Mouse (Mus musculus) frontal cortex, postnatal 36 days (tissue): ENCODE data around the gene Gm10337.
A peak's percentile ranks its signal among the peaks of the same experiment; 100 is the strongest.

Experiments
- DNase-seq, 2 experiments: peaks; one replicate each; pipeline ENCODE4 v3.0.0; 2022; ENCODE audit warnings: low spot score in 2 of 2

Gm10337 gene

DNA sequence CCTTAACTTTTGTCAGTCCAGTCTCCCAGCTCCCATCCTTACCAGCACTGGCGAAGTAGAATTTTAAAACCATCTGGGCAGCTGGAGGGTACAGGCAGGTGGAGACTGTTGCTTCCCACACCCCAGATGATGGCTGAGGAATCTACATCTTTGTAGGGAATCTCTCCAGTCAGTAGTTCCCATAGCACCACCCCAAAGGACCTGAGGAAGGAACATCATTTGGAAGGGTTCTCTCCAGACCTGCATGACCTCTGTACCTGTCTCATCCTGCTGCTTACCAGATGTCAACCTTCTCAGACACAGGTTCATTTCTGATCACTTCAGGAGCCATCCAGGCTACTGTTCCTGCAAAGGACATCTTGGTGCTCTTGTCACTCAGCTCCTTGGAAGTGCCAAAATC is at the start of gene Gm10337:
Gene Gm10337, plus strand, starts transcription at position 276 of the 400 bp plus-strand sequence.
- no peak for DNase-seq

DNA sequence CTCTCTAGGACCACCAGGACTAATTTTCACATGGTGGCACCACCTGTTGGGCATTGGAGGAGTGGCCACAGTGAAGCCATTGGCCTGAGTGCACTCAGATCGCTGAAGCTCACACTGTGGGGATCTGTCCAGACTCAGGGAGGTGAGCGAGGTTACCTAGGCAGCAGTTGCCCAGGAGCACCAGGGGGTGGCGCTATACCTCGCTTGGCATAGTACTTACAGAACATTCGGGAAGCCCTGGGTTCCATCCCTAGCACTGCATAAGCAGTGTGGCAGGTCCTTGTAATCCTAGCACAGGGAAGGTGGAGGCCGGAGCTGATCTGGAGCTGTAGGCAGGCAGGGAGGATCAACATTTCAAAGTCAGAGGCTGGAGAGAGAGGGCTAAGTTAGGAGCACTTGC is 47.5 kb upstream of the Gm10337 start:
- DNase-seq, result no peak

DNA sequence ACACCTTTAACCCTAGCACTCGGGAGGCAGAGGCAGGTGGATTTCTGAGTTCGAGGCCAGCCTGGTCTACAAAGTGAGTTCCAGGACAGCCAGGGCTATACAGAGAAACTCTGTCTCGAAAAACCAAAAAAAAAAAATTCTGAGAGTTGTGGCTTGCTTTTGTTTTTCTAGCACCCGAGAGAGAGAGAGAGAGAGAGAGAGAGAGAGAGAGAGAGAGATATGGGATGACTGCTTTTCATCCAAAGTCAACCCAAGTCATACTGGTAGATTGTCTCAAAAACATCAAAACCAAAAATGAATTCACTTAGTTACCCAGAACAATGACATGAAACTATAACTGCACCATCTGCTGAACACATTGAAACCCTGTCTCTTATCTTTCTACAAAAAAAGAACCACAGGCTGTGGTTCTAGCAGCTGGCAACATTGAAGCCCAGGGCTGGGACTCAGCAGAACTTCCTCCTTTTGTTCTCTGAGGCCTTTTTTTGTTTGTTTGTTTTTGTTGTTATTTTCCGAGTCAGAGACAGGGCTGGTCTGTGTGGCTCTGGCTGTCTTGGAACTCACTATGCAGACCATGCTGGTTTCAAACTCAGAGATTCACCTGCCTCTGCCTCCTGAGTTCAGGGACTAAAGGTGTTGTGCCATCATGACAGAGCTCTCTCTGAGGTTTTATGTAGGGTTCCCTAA is 45.3 kb upstream of the Gm10337 start:
- no peak for DNase-seq

DNA sequence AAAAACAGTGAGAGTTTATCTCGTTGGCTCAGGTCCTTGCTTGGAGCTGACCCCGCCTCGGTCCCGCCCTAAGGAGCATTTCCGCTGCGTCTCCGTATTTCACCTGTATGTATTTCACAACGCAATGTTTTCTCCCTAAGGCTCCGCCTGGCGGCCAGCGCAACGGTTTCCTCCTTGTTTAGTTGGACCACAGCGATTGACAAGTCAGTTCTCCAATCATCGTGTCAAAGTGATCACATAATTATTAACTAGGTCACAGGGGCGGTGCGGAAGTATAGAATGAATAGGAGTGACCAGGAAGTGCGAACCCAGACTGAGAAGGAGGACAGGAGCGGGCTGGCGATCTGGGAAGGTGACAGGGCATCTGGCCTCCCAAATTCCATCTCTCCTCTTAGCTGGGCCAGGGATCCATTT is 44.6 kb upstream of the Gm10337 start, which contains the start of gene Prr13:
Gene Prr13, plus strand, starts transcription at position 125 of the 414 bp plus-strand sequence.
- DNase-seq, result peak; percentile 87 to 94

DNA sequence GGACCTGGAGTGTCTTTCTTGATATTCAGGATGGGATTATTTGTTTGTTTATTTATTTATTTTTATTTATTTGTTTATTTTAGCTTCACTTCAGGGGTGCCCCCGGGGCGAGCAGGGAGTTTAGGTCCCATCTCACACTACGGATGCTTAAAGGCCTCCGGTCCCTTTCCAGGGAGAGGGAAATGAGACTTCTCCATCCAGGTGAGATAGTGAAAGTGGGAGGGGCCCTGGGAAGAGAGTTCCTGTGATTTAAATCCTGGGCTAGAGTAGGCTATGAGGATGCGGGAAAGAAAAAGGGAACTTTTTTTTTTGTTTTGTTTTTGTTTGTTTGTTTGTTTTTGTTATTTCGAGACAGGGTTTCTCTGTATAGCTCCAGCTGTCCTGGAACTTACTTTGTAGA is 44.1 kb upstream of the Gm10337 start:
- DNase-seq, result no peak

DNA sequence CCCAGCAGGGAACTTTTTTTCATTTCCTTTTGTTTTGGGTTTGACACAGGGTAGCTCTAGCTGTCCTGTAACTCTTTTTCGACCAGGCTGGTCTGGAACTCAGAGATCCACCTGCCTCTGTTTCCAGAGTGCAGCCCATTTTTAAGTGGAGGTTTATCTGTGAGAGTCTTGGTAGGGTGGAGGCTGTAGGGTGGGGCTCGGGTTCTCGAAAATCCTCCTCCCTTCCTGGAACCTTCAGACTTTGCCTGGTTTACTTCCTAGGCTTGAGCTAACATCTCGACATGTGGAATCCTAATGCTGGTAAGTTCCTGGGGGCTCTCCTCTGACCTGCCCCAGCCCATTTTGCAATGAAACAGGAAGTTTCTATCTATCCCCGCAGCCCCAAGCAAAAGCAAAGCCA is 43.7 kb upstream of the Gm10337 start:
- DNase-seq, result no peak

DNA sequence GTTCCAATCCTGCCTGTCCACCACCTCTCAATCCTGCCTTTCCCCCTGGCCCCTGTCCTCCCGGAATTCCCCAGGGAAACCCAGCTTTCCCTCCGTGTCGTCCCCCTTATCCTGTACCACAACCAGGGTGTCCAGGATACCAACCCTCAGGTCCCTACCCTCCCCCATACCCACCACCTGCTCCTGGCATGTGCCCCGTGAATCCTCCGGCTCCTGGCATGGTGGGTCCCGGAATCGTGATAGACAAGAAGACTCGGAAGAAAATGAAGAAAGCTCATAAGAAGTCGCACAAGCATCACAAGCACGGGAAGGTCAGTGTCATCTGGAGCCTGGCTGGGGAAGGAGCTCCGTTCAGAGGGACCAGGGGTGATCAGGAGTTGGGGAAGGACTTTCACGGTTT is 43.1 kb upstream of the Gm10337 start:
- DNase-seq, result no peak

DNA sequence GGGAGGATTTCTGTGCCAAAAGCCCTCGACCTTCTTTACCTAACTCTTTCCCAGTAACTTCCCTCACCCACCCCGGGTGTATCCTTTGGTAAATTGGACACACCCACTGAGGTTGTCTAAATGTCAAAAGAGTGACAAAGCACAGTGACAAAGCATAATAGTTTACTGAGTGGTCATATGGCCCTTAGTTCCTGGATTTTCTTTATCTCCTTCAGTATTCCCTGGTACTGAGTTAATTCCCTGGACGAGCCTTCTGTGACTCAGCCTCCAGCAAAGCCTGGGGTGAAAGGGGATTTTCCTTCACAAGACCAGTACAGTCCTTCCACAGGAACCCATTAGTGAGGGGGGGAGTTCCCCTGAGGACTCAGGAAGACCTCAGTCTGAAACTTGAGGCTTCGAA is 42.6 kb upstream of the Gm10337 start:
- DNase-seq, result no peak

DNA sequence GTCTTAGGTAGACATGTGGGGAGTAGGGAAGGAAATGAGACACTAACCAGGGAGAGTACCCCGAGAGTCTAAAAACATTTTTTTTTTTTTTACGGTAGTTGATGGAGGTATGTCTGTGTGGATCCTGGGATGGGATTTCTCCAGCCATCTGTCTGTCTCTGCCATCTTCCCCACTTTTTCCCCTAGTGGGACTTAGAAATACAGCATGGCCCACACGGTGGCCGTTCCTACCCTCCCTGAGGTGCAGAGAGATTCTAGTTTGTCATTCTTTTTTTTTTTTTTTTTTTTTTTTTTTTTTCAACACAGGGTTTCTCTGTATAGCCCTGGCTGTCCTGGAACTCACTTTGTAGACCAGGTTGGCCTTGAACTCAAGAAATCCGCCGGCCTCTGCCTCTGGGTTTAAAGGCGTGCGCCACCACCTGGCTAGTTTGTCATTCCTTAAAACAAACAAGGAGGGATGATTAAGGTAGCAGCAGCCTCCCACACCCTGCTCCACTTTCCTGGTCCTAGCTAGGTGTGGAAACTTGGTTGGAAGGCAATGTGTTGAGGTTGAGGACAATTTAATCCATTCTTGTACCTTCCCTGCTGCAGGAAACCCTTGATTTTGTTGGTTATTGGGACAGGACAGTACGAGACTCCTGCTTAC is 42.0 kb upstream of the Gm10337 start:
- no peak for DNase-seq

DNA sequence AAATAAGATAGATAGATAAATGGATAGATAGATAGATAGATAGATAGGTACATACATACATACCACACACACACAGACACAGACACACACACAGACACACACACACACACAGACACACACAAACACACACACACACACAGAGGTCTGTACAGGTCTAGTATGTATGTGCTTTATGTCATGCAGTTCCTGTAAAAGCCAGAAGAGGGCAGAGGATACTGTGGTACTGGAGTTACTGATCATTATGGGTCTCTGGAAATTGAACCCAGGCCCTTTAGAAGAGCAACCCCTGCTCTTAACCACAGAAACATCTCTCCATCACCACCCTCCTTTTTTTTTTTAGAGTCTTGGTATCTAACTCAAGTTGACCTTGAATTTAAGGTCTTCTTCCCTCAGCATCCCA is 39.9 kb upstream of the Gm10337 start:
- no peak for DNase-seq

DNA sequence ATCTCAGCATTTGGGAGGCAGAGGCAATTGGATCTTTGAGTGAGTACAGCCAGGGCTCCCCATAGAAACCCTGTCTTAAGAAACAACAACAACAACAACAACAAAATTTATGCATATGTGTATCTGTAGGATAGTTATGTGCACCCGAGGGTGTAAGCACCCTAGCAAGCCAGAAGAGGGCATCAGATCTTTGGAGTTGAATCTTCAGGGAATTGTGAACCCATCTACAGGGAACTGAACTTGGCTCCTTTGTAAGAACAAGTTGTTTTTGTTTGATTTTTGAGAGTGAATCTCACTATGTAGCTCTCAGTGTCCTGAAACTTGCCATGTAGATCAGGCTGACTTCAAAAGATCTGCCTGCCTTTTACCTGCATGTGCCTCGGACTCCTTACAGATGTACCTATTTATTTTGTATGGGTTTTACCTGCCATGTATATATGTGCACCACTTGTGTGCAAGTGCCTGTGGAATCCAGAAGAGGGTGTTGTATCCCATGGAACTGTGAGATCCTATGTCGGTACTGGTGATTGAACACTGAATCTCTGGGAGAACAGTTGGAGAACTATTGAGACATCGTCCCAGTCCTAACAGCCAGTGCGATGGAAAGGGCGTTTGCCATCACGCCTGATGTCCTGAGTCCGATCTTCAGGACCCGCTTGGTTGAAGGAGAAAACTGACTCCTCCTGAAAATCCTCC is 34.7 kb upstream of the Gm10337 start:
- no peak for DNase-seq

DNA sequence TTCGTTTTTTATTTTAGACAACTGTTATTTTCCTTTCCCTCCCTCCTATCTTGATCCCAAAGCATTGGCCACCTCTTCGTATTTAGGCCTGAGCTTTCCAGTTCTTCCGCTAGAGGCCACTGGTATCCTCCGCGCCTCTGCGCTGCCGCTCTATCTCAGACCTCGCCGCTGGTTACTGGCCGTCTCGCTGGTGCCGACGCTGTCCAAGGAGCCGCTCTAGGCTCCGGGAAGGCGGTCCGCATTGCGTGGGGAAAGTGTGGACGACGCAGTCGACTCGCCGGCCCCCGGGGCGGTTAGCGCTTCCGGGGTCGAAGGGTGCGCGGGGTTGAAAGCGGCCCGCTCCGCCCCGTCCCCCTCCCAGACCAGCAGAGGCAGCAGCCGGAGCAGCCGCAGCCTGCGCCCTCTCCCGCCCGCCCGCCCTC is 33.3 kb upstream of the Gm10337 start, which contains the start of gene Pcbp2:
Gene Pcbp2, plus strand, starts transcription at position 357 of the 422 bp plus-strand sequence.
- DNase-seq, result peak; percentile 96 to 97

DNA sequence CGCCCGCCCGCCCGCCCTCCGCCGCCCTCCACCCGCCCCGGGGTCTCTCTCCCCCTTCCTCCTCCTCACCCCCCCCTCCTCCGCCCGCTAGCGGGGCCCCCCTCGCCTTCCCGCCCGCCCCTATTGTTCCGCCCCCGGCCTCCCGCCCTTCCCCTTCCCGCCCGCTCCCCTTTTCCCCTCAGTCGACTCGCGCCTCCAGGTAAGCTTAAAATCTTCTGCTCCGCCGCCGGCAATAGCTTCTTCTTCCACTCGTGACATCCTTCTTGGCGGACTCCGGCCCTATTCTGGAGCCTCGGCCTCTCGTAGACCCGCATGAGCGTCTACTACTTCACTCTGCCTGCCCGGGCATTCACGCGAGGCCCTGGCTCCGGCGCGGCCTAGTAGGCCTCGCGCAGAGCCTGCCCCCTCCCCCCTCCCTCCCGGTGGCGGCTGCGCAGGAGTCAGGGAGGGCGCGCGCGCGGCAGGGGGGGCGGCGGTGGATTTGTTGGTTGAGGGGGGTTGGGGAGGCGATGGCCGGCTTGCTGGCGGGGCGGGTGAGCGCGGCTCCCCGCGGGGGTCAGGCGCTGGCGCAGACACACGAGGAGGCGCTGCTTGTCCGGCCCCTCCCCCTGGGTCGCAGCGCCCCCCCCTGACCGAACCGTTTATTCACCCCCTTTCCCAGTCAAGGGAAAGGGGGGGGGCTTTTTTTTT is 32.8 kb upstream of the Gm10337 start:
- DNase-seq, result peak; percentile 73 to 77

DNA sequence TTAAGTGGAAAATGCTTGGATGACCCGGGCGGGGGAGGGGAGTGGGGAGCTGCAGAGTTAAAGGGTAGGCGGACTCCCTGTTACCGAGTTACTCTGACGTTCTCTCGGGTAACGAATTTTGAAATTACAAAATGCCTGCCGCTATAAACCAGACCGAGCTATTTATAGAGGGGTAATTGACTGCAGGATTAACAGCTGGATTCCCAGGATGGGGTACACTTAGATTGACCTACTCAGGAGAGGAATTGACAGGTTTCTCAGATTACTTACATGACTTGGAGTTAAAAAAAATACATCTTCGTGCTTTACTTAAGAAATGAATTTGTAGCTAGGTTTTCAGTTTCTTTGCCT is 32.3 kb upstream of the Gm10337 start:
- no peak for DNase-seq

DNA sequence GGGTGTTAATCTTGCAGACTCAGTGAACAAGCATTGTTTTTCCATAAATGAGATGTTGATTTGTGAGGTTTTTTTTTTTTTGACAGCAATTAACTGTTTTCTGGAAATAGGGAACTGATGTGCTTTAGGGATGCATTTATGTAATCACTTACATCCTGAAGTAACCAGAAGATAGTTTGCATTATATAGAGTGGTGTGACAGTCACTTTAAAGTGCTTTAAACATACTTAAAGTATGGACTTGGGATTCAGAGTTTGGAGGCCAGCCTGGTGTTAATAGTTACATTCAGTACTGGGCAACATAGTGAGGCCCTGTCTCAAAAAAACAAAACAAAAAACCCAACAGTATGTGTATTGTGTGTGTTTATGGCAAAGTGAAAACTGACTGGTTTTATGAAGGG is 31.8 kb upstream of the Gm10337 start:
- DNase-seq, result no peak

DNA sequence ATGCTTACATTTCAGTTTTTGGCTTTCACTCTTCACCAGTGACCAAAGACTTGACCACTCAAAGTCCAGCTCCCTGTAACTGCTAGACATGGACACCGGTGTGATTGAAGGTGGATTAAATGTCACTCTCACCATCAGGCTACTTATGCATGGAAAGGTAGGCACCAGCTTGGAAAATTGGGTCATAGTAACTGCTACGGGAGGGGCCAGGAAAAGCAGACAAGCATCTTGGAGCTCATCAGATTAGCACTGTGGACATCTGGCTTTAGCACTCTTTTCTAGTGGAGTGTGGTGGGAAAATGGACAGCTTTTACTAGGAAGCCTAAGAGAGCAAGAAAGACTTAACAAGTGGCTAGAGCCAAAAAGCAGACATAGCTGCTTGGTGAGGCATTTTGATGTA is 30.3 kb upstream of the Gm10337 start:
- no peak for DNase-seq

DNA sequence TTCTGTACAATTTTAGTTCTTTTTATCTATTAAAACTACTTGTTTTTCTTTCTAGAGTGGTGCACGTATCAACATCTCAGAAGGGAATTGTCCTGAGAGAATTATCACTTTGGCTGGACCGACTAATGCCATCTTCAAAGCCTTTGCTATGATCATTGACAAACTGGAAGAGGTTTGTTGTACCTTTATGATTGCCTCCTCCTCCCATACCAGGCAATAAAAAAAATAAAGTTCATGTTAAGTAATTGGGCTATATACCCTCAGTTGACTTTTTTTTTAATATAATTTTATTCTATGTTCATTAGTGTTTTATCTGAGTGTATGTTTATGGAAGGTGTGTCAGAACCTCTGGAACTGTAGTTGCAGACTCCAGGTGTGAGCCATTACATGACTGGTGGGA is 29.0 kb upstream of the Gm10337 start:
- no peak for DNase-seq

DNA sequence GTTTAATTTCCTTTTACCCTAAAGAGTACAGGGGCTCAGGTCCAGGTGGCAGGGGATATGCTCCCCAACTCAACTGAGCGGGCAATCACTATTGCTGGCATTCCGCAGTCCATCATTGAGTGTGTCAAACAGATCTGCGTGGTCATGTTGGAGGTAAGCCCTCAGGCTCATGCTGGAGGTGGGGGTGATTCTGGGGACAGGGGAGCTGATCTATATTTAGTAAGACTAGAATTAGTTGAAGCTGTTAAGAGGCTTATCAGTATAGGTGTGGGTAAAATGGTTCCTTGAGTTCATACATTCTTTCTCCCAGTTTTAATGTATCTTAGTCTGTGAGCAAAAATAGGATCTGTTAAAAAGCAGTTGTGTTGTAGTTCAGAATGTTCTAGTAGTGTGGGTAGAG is 20.4 kb upstream of the Gm10337 start:
- no peak for DNase-seq

DNA sequence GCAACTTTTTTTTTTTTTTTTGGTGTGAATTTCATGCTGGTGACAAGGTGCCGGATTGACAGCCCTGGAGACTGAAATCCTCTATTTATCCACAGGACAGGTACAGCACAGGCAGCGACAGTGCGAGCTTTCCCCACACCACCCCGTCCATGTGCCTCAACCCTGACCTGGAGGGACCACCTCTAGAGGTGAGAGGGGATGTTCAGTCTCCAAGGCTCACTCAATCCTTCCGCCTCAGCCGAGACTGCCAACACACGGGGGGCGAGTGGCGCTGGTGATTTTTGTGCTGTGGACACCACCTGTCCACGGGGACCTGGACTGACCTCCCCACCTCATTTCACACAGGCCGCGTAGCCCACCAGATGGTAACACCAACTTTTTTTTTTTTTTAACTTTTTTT is 17.7 kb upstream of the Gm10337 start:
- no peak for DNase-seq

DNA sequence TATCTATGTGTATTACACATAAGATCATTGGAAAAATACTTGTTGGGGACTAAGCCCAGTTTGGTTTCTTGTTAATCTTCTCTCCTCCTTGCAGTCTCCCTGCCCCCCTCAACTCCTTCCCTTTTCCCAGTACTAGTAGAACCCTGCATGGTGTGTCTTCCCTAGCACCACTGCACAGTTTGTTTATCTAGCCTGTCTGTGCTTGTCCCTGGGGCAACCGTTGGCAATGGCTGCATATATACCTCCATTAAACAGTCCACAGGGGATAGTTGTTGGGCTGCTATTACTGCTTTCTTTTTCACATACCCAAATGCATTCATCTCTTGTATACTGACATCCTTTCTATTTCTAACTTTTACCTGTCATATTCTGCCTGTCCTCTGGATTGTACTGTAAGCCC is 15.9 kb upstream of the Gm10337 start:
- no peak for DNase-seq

DNA sequence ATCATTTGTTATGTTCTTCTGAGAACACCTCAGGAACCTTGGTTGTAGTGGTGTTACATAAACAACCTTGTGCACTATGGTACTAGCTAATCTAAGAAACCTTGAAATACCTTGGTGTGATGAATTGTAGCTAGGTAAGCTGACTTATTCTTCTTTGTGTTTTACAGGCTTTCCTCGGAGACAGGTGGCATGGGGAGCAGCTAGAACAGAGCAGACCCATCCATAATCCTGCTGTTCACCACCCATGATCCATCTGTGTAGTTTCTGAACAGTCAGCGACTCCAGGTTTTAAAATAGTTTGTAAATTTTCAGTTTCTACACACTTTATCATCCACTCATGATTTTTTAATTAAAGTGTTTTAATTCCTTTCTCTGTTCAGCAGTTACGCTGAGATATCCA is 5.2 kb upstream of the Gm10337 start:
- no peak for DNase-seq

DNA sequence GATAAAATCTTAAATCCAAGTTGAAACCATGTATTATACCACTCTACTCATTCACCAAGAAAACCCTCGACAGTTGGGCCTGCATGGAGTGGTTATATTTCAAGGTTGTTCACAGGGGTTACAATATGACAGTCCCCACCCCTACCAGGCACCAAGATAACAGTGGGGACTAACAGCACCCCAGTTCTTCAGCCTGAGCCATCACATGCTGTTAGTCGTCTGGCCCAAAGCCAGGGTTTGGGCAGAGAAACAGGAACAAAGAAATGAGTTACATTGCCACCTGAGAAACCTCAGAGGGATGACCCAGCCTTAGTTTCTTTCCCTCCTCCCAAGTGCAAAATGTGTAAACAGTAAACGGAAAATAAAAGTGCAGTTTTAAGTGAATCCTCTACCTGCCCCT is 4.2 kb upstream of the Gm10337 start:
- no peak for DNase-seq
